Mouse (Mus musculus) forebrain, embryonic 10.5 days (tissue): Measurements from ENCODE around the gene Tinag. TPM values are rescaled to one million over a fixed set of nuclear protein-coding genes. Genes with fewer than 3 reads are reported as not detected.

ENCODE experiments used
- DNase-seq: peaks from one replicate; pipeline ENCODE4 v3.0.0-alpha.2; 2017; ENCODE audit warnings: low spot score; ENCODE audit errors: extremely low spot score
- H3K27ac ChIP-seq: fragments of 300-500 bp; sonication (generic); 2 replicates; pipeline ENCODE4 v1.5.1; 2016; ENCODE audit warnings: mild to moderate bottlenecking
- H3K27me3 ChIP-seq: fragments of 300-500 bp; sonication (generic); 2 replicates; pipeline ENCODE4 v1.6.1; 2016; ENCODE audit warnings: mild to moderate bottlenecking; ENCODE audit not compliant: poor library complexity, severe bottlenecking
- H3K36me3 ChIP-seq: fragments of 300-500 bp; sonication (generic); replicated peaks from 2 replicates; pipeline ENCODE4 v1.6.1; 2016; ENCODE audit warnings: mild to moderate bottlenecking, moderate library complexity
- H3K4me1 ChIP-seq: fragments of 300-500 bp; sonication (generic); 2 replicates; pipeline ENCODE4 v1.6.1; 2016
- H3K4me3 ChIP-seq: fragments of 300-500 bp; sonication (generic); 2 replicates; pipeline ENCODE4 v1.5.1; 2016; ENCODE audit warnings: mild to moderate bottlenecking, moderate library complexity
- H3K9me3 ChIP-seq: fragments of 300-500 bp; sonication (generic); 2 replicates; pipeline ENCODE4 v1.6.1; 2016; ENCODE audit warnings: mild to moderate bottlenecking, moderate library complexity
- WGBS: fragments of 180-500 bp; shearing (Covaris S2); methylation state at CpG from one replicate; pipeline ENCODE4 v1.1.7; 2016; 5-methylcytosine and 5-hydroxymethylcytosine counted together
- polyA plus RNA-seq: library from polyadenylated mRNA; unstranded; fragments of >200 nt; fragmentation: Nextera tagmentation; extraction: Ambion mirVana; gene quantifications from 2 replicates; pipeline ENCODE4 v1.2.1, GENCODE M21; 2016

Tinag gene
- polyA plus RNA-seq, 1 experiment from 2014 or later: 0.71 TPM

- Histone ChIP-seq H3K4me3 (no peak overlapping the region), H3K9me3 (no peaks in the 10 kb centered on the region), H3K27ac (no peak overlapping the region), H3K4me1 (no peaks in the 10 kb centered on the region), H3K36me3 (no peaks in the 10 kb centered on the region), H3K27me3 (no peaks in the 10 kb centered on the region)
- DNase-seq: no peak
Observed at GRCm38 (mm10) chr9:76989946-76990345, 55.6 kb downstream of the Tinag start.

- 100% methylated on average over 1 of the region's 1 CpGs for WGBS
- H3K4me1 ChIP-seq: no peaks in the 10 kb centered on the region
- no peak for DNase-seq
- H3K36me3 ChIP-seq: no peaks in the 10 kb centered on the region
- H3K9me3 ChIP-seq: no peaks in the 10 kb centered on the region
- H3K4me3 ChIP-seq: no peak overlapping the region
- no peak overlapping the region for H3K27ac ChIP-seq
- H3K27me3 ChIP-seq: no peaks in the 10 kb centered on the region
Observed at GRCm38 (mm10) chr9:76934813-76935212, 110.8 kb downstream of the Tinag start.

- H3K36me3 ChIP-seq: no peaks in the 10 kb centered on the region
- 90% methylated on average over 5 of the region's 5 CpGs for WGBS
- H3K9me3 ChIP-seq: no peaks in the 10 kb centered on the region
- no peaks in the 10 kb centered on the region for H3K27me3 ChIP-seq
- DNase-seq: no peak
- no peak overlapping the region for H3K27ac ChIP-seq
- H3K4me1 ChIP-seq: no peaks in the 10 kb centered on the region
- H3K4me3 ChIP-seq: no peak overlapping the region
Observed at GRCm38 (mm10) chr9:76915093-76915661, 130.4 kb downstream of the Tinag start.
